Mouse (Mus musculus): ENCODE measurements around the gene Dnajb11. TPM values are rescaled to one million over a fixed set of nuclear protein-coding genes. Genes with fewer than 3 reads are reported as not detected.

The Dnajb11 gene
- 78.9 TPM for polyA plus RNA-seq (2017; shearing (Covaris generic))

DNA sequence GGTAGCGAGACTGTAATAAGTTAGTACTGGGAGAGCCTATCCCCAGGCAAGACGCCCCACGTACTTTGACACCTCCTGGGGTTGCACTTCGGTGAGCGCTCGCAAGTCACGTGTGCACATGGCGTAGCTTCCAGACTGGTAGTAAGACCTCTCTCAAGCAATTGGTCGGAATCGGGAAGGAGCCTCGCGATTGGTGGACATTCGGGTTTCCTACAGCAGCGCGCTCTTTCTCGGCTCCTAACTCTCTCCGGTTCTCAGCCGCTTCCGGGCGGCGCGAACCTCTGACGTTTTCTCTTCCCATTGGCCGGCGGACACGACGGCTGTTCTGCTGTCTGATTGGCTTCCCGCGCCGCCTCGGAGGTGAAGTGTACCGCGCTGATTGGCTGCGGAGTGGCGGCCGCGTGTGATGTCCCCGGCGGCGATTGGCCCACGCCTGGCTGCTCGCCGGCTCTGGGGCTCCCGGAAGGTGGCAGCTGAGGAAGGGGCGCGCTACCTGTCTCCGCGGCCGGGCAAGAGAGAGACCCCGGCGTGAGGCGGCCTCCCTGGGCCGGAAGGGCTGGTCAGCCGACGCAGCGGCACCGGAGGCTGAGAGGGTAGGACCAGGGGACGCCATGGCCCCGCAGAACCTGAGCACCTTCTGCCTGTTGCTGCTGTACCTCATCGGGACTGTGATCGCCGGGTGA lies at the start of gene Dnajb11, which contains the start of gene Tbccd1:
Gene Dnajb11 (plus strand): TSS at position 415 of the 683 bp plus-strand sequence.
Gene Tbccd1 (minus strand): TSS at position 239 of the 683 bp plus-strand sequence.

DNA sequence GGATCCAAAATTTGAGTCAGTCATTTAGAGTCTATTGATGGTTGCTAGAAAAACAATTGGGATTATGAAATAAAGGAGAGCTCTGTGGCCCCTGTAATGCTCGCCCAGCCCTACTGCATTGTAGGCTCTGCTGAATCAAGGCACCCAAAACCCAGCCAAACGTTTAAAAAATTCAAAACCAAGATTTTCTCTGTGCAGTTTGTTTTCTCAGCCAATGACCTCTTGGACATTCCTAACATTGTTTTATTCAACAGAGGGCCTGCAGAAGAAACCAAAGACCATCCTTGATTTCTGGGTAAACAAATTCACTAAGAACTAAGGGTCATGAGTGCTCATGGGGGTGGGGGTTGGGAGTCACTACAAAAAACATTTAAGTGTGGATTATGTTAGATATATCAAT lies 46.2 kb upstream of the Dnajb11 start, which contains the start of gene Crygs:
Gene Crygs (minus strand): TSS at position 101 of the 400 bp plus-strand sequence.

DNA sequence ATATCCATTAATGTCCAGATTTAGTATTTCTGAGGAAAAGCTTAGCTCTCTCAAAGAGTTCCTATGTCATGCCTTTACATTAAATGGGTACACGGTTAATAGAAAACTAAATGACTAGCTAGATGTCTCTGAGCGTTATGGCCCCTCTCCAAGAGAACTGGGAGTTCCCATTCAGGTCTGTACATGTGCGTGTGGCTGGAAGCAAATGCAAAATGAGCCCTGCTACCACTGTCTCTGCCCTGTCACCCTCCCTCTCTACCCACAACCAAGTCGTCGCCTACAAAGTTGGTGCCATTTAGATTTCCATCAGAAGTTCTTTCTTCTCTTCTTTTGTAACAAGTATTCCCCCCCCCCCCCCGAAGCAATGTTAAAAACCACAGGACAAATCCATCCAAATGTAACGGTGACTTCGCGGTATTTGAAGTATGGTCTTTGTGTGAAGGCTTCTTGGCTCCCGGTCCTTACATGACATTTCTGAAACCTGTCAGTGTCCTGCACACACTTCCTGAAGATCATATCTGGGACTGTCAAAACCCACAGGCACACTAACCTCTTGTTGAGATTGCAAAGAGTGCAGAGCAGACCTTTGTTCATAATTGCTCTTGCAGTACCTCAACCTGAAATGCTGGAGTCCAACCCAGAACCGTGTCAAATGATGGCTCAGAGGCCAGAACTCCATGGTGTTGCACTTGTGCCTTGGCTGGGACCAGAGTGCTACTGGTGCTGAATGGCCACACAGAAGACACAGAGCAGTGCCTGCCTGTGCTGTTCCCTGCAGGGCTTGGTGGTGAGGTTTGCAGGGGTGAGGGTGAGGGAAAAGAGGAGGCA lies 33.3 kb downstream of the Dnajb11 start, which contains the start of gene Ahsg:
Gene Ahsg (plus strand): TSS at position 595 of the 828 bp plus-strand sequence.

DNA sequence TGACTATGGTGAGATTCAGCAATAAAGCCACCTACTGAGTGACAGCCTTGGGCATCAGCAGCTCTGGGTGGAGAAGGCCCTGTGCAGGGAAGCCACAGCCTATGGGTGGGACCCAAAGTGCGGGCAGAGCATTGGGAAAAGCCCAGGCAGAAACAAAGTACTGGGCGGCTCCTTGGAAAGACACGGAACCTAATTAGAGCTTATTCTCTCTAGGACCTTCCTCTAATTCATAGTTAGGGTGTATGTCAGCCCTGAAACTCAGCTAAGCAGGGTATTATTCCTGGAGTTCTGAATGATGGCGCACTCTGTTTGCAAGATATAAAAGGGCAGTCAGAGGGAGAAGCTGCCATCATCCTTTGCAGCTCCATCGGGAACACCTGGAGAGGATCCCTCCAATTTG lies 60.4 kb downstream of the Dnajb11 start, which contains the start of gene Fetub:
Gene Fetub (plus strand): TSS at position 301 of the 400 bp plus-strand sequence.

Other genes starting within 250 kb of the Dnajb11 start
- gene Dgkg, start 200.6 kb upstream of the Dnajb11 start, polyA plus RNA-seq (2017; shearing (Covaris generic)) = 0.44 TPM
- not detected for gene Crygs, start 46.3 kb upstream of the Dnajb11 start, polyA plus RNA-seq (2017; shearing (Covaris generic))
- gene Tbccd1, start 176 bp upstream of the Dnajb11 start, polyA plus RNA-seq (2017; shearing (Covaris generic)) = 12.7 TPM
- gene Ahsg, start 33.4 kb downstream of the Dnajb11 start, polyA plus RNA-seq (2017; shearing (Covaris generic)) = not detected
- gene Fetub, start 60.5 kb downstream of the Dnajb11 start, polyA plus RNA-seq (2017; shearing (Covaris generic)) = 0.28 TPM
- gene Hrg, start 93.2 kb downstream of the Dnajb11 start, polyA plus RNA-seq (2017; shearing (Covaris generic)) = not detected
- gene Kng2, start 171.6 kb downstream of the Dnajb11 start, polyA plus RNA-seq (2017; shearing (Covaris generic)) = not detected
- not detected for gene Kng1, start 200.0 kb downstream of the Dnajb11 start, polyA plus RNA-seq (2017; shearing (Covaris generic))
- gene Eif4a2, start 249.6 kb downstream of the Dnajb11 start, polyA plus RNA-seq (2017; shearing (Covaris generic)) = 409 TPM

Measured in effector memory CD4-positive, alpha-beta T cell, adult 7 months (primary cell).